Mouse (Mus musculus): ENCODE measurements around the gene Cdc6. TPM values are rescaled to one million over a fixed set of nuclear protein-coding genes. Genes with fewer than 3 reads are reported as not detected.

Gene Cdc6
- 7.7 and 8.2 TPM in 2 replicates for polyA plus RNA-seq (2012; rRNA removed)

GRCm38 (mm10) chr11:98907437-98908173 is at the start of gene Cdc6:
TSS of gene Cdc6 (plus strand) at chr11:98907801.

DNA sequence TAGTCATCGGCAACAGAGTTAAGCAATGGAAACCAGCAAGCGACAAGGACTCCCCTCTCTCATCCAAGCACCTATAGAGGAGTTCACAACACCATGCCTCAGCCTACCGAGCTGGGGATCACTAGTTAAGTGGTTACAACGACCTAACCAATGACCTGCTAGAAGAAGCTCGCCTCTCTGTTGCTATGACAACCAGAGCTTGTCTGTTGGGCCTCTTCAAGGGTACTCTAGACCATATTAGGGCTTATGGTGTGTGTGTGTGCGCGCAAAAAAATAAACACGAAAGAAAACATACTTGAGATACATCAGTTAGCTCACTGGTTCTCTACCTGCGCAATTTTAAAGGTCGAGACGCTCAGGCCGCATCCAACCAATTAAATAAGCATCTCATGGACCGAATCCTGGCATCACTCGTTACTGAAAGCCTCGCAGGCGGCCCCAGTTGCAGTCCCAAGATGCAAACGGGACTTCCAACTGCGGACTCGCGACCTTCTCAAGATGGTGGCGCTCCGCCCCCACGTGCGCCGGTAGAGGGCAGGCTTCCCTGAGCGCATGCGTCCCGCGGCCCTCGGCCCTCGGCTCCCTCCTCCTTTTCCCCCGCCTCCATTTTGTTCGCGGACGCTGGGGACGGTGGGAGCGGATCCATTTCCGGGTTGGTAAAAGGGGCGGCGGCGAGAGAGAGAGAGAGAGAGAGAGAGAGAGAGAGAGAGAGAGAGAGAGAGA is 44.4 kb upstream of the Cdc6 start, which contains the start of gene Wipf2:
Wipf2 (plus strand) TSS at position 611 of the 723 bp plus-strand sequence.

DNA sequence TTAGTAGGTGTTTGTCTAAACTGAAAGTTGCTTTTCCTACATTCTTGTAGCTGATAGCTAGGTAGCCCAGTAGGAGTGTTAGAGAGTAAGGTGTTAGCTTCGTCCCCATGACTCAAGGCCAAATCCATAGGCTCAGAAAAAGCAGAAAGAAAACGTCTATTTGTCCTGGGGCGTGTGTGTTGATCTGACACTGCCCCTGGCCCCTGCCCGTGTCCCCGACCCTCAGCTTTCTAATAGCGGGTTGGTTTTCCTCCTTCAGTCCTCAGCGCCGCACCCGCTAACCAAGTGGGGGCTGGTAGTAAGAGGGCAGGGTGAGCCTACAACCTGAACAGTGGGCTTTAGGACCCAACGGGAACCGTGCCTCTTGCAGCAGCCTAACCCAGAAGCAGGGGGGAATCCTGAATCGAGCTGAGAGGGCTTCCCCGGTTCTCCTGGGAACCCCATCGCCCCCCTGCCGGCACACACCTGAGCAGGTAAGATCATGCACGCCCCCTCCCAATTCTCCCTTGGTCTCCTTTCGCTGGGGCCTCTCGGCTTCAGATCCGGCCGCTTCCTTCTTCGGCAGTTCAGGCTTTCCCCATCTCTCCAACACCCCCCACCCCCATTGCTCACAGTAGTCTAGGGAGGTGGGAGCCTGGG is 20.0 kb downstream of the Cdc6 start, which contains the start of gene Rara:
Rara (plus strand) TSS at position 381 of the 639 bp plus-strand sequence.

Other genes with a start within 250 kb of the Cdc6 start
- gene Gsdma, start 243.4 kb upstream of the Cdc6 start, polyA plus RNA-seq (2012; rRNA removed) = not detected in 2 replicates
- 191 and 196 TPM in 2 replicates for gene Psmd3, start 225.2 kb upstream of the Cdc6 start, polyA plus RNA-seq (2012; rRNA removed)
- gene Csf3, start 206.5 kb upstream of the Cdc6 start, polyA plus RNA-seq (2012; rRNA removed) = 0.08 TPM in 1 of 2 replicates, not detected in the other
- gene Med24, start 178.4 kb upstream of the Cdc6 start, polyA plus RNA-seq (2012; rRNA removed) = 140 and 153 TPM in 2 replicates
- gene Thra, start 167.2 kb upstream of the Cdc6 start, polyA plus RNA-seq (2012; rRNA removed) = 555 and 616 TPM in 2 replicates
- gene Nr1d1, start 132.5 kb upstream of the Cdc6 start, polyA plus RNA-seq (2012; rRNA removed) = 2.9 and 3.1 TPM in 2 replicates
- gene Msl1, start 112.3 kb upstream of the Cdc6 start, polyA plus RNA-seq (2012; rRNA removed) = 108 and 118 TPM in 2 replicates
- gene Casc3, start 102.9 kb upstream of the Cdc6 start, polyA plus RNA-seq (2012; rRNA removed) = 74.2 and 75.0 TPM in 2 replicates
- gene Rapgefl1, start 71.0 kb upstream of the Cdc6 start, polyA plus RNA-seq (2012; rRNA removed) = 19.3 and 26.6 TPM in 2 replicates
- 11.4 and 11.6 TPM in 2 replicates for gene Wipf2, start 44.2 kb upstream of the Cdc6 start, polyA plus RNA-seq (2012; rRNA removed)
- 10.6 and 16.7 TPM in 2 replicates for gene Rara, start 20.0 kb downstream of the Cdc6 start, polyA plus RNA-seq (2012; rRNA removed)
- 1.5 and 2.3 TPM in 2 replicates for gene Gjd3, start 75.2 kb downstream of the Cdc6 start, polyA plus RNA-seq (2012; rRNA removed)
- 78.7 and 104 TPM in 2 replicates for gene Top2a, start 116.4 kb downstream of the Cdc6 start, polyA plus RNA-seq (2012; rRNA removed)
- gene Igfbp4, start 133.4 kb downstream of the Cdc6 start, polyA plus RNA-seq (2012; rRNA removed) = 178 and 324 TPM in 2 replicates
- 0.14 and 0.23 TPM in 2 replicates for gene Tns4, start 181.5 kb downstream of the Cdc6 start, polyA plus RNA-seq (2012; rRNA removed)
- 0.22 and 0.45 TPM in 2 replicates for gene Ccr7, start 247.3 kb downstream of the Cdc6 start, polyA plus RNA-seq (2012; rRNA removed)

All from central nervous system, embryonic 14 days (tissue).